Mouse (Mus musculus) skeletal muscle tissue, adult 2 months (tissue): ENCODE data around the gene Arhgap28.
"Not testable (repeated sequence)": the region's sequence is repeated elsewhere in the genome, so short reads cannot be mapped to it uniquely, and the experiment has no call there.

Experiments used
- DNase-seq: peaks from one replicate; pipeline ENCODE4 v3.0.0-alpha.2; 2012; ENCODE audit warnings: low read depth, low spot score

Gene Arhgap28

DNA sequence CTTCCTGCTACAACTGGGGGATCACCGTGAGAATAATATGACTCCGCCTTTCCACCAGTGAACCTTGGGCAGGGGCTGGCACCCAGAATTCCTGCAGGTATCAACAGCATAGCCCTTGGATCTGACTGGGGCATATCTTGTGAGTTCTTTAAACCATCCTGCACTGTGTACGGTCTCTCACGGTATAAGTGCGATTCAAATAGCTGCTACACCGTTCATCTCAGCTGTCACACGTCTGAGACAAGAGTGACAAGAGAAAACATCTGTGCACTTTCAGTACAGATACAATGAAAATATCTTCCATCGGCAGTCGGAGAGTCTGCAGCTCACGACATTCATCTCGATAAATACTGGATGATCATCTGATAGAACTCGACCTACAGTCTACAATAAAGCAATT lies 126.3 kb downstream of the Arhgap28 start:
- no peak for DNase-seq

DNA sequence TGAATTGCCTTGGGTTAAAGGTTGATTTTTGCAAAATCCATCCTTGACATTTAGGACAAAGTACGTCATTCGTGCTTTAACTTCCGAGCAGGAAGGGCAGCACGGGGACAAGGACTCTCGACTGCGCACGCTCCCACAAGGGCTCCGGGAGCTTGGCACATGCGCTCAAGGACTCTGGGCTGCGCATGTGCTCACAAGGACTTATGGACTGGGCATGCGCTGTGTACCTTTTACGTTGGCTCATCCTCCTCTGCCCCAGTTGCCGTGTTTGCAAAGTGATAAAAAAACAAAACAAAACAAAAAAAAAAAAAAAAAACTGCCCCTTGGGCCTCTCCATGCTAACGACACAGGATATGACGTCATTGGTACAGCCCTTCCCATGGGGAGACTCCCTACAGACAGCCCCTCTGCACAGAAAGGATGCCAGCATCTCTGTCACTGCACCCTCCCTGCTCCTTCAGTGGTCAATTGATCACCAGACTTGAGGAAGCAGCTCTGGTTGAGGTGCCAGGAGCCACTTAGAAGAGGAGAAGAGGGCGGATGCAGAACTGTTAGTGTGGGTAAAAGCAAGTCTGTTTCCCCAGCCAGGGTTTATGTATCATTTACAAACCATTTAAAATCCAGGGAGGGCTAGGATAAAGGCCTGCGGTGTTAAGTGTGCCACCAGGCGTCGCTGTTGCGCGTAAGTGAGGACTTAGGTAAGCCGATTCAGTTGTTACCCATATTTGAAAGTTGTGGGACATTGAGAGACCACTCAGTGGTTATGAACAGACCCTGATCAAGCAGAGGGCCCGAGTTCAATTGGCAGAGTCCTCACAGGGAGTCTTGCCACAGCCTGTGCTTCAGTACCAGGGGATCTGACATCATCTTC lies 134.0 kb downstream of the Arhgap28 start:
- no peak for DNase-seq

DNA sequence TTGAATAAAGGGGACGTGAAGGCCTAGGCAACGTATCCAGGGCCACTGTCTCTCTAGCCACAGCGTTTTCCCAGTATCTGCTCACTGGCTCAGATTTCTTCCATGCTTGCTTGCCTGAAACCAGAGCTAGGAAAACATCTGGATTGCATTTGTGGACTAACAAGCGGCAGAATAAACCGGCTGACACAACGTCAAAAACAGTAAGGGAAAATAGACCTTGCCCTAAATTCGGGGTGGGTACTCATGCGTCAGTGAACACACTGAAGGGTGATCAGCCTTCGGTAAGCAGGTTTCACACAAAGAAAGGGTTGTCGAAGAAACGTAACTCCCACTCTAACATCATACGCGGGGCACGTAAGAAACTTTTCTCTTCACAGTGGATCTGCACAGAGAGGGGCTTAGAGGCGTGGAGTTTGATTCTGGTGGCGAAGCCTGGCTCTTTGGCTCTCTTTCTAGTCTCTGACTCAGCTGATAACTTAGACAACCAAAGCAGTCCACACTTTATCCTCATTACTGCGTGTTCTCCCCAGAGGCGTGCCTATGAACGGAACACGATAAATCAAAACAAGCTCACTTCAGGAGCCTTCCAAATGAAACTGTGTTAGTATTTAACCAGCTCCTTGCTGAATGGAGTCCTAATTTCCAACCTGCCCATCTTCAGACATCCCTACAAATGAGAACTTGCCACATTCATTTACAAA lies 137.2 kb downstream of the Arhgap28 start:
- peak; percentile 77 for DNase-seq

DNA sequence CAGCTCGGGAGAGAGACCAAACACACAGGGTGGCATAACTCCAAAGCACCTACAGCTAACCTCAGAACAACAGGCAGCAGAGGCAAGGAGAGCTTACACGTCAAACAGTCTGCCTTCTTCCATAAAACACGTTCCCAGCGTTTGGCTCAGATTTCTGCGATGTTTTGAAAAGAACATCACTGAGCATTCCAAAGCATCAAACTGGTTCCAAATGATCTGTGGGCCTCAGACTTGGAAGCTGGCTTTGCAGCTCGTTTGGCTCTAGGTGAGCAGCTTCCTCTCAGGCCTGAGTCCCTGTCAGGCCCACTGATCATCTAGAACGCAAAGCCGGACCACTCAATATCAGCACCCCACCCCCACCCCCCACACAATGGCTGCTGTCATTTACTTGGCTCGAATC lies 137.9 kb downstream of the Arhgap28 start:
- peak; percentile 63 for DNase-seq

DNA sequence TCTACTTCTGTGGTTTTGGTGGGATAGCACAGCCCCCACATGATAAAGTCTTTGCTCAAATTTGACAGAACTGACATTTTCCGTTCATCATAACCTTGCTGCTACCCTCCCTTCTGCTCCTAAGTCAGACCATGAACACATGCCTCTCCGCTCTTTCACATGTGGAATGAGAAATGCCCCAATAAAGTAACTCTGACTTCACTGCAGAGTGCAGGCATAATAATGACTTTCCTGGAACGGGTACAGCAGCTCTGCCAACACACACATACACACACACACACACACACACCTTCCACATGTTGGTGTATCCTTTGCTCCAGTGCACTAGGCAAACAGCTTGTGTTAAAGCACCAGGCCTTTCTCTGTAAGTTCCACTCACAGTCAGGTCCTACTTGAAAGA lies 139.0 kb downstream of the Arhgap28 start:
- no peak for DNase-seq

DNA sequence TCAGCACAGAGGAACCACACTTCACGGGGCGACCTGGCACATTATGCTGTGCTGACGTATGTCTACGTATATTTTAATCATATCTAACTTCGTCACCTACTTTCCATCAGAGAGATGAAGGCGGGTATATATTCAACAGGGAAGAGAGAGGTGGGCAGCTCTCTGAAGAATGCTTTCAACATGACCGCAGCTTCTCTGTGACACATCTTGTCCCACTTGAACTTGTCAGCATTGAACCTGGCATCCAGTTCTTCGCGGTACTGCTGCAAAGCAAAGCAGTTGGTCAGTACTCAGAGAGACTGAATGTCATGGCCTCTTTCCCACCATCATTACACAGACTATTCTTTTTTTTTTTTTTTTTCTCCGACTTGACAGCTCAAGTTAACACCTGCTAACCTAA lies 139.6 kb downstream of the Arhgap28 start:
- no peak for DNase-seq

DNA sequence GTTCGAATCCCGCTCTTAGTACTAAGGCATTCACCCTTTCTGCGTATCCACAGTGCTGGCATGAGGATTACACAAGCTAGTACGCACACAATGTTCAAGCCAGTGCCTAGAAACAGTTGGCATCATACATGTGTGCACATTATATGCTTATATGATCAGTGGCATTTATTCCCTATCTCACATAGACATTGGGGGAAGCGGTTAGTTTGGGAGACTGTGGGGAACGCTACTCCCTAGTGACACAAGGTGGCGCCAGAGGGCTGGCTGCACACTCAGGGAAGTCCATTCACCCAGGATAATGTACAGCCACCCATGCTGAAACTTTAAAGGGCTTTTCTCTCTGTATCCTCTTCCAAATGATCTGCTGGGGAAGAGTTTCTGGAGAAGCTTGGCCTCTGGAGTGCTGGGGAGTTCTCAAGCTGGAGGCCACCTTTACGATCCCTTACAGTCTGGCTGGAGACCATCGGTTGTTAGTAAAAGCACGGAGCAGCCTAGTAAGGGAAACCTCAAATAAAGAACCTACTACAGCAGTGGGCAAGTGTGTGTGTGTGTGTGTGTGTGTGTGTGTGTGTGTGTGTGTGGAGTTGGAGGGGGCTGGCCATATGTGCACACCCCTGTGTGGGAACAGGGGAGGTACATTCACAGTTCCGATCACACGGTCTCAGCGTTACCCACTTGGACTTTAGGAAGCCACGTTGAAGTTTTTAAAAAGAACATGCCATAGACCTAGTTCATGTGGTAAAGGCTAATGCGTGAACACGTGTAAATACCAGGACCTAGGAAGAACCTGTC lies 142.0 kb downstream of the Arhgap28 start:
- DNase-seq: peak; percentile 34

DNA sequence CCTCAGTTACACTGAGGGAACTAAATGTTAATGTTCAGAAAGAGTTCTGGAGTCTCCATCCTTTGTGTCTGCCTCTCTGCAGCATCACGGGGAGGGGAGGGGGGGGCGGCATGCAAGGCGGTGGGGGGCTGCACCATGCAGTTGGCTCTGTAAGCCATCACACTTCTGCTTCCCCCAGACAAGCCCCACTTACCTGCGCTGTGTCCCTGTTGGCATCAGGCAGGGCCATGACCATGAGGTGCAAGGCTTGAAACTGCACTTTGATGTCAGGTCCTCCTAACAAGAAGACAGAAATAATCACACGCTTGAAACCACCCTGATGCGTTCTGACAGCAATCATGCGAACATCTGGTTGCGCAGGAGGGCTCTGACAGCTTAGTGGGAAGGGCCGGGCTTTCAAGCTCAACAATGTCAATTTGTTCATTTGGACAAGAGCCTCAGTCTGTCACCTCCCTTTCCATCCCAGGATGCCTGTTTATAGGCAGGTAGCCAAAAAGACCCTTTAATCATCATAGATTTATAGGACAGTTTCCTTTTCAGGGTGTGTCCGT lies 142.8 kb downstream of the Arhgap28 start:
- DNase-seq: no peak

DNA sequence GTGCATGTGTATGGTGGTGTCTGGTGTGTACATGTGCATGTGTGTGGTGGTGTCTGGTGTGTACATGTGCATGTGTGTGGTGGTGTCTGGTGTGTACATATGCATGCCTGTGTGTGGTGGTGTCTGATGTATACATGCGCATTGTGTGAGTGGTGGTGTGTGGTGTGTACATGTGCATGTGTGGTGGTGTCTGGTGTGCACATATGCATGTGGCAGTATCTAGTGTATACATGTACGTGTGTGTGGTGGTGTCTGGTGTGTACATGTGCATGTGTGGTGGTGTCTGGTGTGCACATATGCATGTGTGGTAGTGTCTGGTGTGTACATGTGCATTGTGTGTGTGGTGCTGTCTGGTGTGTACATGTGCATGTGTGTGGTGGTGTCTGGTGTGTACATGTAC lies 162.4 kb downstream of the Arhgap28 start:
- DNase-seq: not testable (repeated sequence)

DNA sequence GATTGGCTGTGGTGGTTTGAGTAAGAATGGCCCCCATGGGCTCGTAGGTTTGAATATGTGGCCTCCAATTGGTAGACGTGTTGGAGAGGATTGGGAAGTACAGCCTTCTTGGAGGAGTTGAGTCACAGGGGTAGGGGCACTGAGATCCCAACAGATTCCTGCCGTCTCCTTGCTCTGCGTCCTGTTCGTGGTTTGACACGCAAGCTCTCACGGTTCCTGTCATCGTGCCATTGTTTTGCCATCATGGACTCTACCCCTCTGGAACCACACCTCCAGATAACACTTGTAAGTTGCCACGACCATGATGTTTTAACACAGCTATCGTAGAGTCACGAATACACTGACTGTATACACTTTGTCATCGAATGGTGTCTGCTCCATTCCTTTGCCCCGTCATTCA lies 165.0 kb downstream of the Arhgap28 start:
- DNase-seq: no peak

DNA sequence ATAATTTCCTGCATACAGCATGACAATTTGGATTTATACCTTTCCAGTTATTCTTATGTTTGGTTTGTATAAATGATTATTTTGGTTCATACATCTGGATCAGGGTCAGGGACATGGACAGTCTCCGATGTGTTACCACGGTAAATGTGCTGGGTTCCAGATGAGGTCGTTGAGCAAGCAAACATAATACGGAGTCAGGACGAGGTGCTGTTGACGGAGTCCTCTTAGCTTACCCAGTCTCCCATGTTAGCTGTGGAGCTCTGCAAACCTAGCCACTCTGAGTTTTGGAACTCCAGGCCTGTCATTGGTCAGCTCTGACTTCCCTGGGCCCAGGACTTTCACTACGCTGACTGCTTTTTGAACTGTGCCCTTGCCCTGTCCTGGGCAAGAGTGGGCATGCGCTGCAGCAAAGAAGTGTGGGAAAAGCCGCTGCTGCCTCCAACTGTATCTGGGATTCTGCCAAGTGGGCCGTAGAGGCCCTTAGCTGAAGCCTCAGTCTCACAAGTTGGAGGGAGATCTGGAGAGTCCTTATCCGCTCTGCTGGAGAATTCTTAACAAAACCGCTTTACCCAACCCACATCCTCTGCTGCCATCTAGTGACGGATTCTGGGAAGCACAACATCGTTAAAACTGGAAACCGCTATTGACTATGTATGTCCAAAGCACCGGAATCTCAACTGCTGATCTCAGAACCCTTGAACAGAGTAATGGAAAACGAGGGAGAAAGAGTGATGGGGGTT lies 166.4 kb downstream of the Arhgap28 start:
- peak; percentile 48 for DNase-seq

DNA sequence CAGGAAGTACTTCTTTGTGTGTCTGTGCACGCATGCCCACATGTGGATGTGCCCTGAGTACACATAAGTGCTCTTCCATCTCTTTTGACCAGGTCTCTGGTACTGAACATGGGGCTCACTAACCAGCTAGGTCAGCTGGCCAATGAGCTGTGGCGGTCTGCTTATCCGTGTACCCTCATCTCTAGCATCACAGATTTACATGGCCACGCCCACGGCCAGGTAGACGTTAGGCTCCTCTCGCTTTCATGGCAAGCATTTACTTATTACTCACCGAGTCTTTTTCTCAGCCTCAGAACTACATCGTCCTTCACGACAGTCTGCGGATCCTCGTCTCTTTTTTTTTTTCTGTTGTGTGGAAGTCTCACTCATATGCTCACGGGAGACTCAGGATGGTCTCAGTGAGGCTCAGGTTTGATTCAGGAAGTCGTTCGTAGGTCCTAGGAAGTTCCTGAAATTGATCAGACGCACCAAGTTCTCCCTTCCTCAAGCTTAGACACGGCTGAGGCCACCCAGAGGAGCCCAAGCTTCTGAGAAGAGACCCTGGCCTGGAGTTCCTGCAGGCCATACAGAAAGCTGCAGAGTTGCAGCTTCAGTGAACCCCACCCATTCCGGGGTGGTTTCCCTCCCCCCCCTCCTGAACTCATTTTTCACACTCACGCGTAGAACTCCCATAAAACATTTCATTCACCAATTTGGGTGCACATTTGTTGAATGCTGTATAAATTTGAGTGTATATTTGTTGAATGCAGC lies 167.6 kb downstream of the Arhgap28 start:
- DNase-seq: no peak

DNA sequence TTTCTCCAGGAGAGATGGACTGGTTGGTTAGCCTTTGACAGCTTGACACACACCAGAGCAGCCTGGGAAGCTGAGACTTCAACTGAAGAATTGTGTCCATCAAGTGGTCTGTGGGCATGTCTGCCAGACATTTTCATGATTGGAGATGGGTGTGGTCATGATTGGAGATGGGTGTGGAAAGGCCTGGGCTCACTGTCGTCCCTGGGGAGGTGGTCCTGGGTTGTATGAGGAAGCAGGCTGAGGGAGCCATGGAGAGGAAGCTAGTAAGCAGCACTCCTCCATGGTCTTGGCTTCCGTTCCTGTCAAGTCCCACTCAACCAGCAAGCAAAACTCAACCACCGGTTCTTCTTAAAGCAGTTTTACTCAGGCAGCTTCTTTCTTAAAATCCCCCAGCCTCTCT lies 176.5 kb downstream of the Arhgap28 start:
- DNase-seq: no peak

DNA sequence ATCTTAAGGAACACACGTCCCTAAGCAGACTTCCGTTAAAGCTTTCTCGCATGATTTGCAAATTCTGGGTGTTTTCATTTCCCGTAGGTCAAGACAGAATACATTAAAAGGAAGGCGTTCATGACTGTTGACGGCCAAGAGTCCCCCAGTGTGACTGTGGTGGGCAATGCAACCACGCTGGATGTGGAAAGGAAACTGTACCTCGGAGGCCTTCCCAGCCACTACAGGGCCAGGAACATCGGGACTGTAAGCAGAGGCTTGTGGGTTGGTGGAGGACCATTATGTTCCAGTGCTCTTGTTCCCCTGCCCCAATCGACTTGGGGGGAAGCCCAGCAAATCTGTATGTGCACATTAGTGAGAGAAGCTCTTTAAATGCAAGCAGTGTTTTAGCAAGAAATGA lies 187.0 kb downstream of the Arhgap28 start:
- DNase-seq: no peak

DNA sequence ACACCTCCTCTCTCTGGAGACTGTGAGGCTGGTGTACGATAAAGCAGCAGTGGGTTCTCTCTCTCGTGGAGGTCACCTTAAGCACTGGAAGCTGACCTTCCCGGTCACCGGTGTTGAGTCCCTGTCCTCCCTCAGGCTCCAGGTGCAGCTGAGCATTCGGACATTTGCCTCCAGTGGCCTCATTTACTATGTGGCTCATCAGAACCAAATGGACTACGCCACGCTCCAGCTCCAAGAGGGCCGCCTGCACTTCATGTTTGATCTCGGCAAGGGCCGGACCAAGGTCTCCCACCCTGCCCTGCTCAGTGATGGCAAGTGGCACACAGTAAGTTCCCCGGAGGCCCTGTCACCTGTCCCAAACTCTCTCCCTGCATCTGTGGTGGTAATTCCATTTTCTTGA lies 188.2 kb downstream of the Arhgap28 start:
- no peak for DNase-seq

DNA sequence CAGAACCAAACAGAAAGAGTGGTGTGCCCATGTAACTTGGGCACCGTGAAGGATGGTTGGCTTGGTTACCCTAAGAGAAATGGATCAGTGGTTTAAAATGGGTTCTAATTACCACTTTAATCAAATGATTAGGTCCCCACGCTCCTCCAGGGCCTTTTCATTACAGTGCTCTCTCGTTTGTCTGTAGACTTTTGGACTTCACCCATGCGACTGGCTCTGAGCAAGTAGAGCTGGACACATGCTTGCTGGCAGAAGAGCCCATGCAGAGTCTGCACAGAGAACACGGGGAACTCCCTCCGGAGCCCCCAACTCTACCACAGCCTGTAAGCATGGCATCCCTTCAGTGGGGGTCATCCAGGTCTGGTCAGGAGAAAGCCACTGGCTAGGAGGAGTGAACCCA lies 190.3 kb downstream of the Arhgap28 start:
- DNase-seq: no peak

DNA sequence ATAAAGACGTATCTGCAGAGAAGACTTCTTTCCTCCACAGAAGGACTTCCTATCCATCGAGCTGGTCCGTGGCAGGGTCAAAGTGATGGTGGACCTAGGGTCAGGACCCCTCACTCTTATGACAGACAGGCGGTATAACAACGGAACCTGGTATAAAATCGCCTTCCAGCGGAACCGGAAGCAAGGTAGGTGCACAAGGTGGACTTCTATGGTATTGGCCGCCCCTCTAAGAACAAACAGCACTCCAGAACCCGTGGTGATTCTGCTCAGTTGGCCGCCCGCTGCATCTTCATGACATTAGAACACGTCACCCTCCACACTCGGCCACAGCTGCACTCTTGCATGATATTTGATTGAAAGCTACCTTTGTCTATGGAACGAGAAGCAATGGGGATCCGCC lies 194.7 kb downstream of the Arhgap28 start:
- no peak for DNase-seq
